Mouse (Mus musculus): Measurements from ENCODE around the gene Npw. TPM values are rescaled to one million over a fixed set of nuclear protein-coding genes. Genes with fewer than 3 reads are reported as not detected.

The Npw gene
- total RNA-seq (2023), result not detected

DNA sequence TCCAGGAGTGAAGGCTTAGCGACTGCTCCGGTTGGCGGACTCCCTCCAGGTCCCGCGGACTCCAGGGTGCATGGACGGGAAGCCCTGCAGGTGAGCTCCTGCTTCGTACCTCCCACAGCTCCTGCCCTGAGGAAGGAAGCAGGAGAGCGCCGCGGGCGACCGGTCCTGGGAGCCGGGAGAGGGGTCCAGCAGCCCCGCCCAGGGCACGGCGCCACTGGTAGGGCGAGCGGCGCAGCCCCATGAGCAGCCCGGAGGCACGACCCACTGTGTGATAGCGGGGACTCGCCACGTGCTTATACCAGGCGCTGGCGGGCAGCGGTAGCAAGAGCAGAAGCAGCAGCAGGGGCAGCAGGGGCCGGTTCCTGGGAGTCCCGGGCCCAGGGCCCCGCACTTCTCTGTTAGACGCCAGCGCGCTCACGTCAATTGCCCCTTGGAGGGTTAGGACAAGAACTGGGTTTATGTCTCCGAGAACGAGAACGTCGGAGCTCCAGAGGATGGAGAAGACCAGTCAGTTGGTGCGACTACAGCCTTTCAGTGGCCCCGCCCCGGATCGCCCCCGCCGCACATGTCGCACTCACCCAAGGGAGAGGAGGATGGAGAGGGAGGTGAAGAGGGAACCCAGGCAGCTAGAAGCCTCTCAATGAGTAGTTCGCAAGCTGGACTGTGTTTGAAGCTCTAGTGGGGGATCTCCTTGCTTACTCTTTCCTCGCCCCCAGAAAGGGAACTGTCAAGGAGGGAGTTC is at the start of gene Npw:
Gene Npw (minus strand): TSS at position 441 of the 742 bp plus-strand sequence.

DNA sequence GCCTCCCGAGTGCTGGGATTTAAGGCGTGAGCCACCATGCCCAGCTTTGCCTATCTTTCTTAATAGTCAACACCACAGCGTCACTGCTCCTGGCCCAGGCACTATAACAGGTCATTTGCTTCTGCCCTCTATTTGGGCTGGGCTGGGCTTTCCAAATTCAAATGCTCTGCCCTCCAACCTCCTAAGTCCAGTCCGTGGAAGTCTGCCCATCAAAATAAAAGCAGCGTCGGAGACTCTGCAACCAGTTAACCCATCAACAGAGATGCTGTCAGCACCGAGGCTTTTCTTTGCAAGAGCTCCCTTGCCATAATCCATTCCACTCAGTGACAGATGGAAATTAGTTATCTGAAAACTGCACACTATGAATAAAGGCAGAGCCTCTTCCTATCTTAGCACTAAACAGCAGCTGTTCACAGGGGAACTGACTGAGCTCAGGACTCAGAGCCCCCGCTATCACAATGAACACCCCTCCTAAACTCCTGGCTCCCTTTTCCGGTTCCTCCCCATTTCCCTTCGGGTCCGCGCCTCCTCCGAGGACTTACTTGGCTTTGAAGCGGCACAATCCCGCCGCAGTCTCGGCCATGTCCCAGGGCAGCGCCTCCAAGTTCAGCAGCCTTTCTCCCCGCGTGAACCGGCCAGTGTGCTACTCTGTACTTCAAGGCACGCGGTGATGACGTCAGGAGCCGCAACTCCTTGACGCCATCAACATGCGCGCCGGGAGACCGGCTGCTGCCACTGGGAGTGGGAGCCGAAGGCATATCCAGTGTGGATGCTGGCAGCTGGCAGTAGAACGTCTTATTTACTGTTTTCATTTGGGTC is 48.9 kb upstream of the Npw start, which contains the start of gene Tbl3:
Gene Tbl3 (minus strand): TSS at position 679 of the 819 bp plus-strand sequence.

GRCm38 (mm10) chr17:24696011-24696697 is 37.9 kb upstream of the Npw start, which contains the start of the genes Gfer and Noxo1:
Gene Gfer, minus strand, starts transcription at chr17:24696156.
Gene Noxo1, plus strand, starts transcription at chr17:24696234.

GRCm38 (mm10) chr17:24689251-24690081 is 31.2 kb upstream of the Npw start, which contains the start of gene Syngr3:
Gene Syngr3, minus strand, starts transcription at chr17:24689955.

GRCm38 (mm10) chr17:24669545-24670245 is 11.4 kb upstream of the Npw start, which contains the start of gene Zfp598:
Gene Zfp598, plus strand, starts transcription at chr17:24669687.

DNA sequence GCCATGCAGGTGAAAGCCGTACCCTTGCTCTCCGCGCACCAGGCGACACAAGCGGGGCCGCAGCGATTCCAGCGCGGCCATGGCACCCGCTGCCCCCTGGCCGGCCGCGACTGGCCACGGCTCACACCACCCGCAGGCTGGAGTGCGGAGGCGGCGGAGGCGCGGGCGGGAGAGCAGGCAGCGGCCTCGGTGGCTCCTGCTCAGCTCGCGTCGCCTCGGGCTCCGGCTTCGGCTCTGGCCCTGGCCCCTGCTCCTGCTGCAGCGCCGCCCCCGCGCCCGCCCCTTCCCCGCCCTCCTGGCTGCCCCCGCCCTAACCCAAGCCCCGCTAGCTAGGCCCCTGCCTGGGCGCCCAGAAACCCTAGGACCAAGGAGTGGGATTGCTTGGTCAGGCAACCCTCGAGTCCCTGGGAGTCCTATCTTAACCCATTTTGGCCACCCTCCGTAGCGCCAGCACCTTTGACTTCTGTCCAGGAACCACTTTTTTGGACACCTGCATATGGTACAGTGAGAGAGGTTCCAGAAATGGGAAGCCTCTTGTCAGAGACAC is 8.1 kb downstream of the Npw start, which contains the start of gene Slc9a3r2:
Gene Slc9a3r2 (minus strand): TSS at position 258 of the 547 bp plus-strand sequence.

GRCm38 (mm10) chr17:24632167-24632812 is 26.0 kb downstream of the Npw start, which contains the start of the genes Tsc2 and Nthl1:
Gene Tsc2, minus strand, starts transcription at chr17:24632630.
Gene Nthl1, plus strand, starts transcription at chr17:24632680.

Other genes starting within 250 kb of the Npw start
- 10 to 100 TPM; 82.6 to 84.4 TPM for gene Rnps1, start 243.9 kb downstream of the Npw start, total RNA-seq (2023)
- 10 to 100 TPM; 20.9 to 22.4 TPM for gene Eci1, start 231.8 kb downstream of the Npw start, total RNA-seq (2023)
- 1 to 10 TPM; 2.4 to 3.3 TPM for gene Dnase1l2, start 215.4 kb downstream of the Npw start, total RNA-seq (2023)
- gene E4f1, start 188.1 kb downstream of the Npw start, total RNA-seq (2023), result 10 to 100 TPM; 37.7 to 43.5 TPM
- 10 to 100 TPM; 14.8 to 18.7 TPM for gene Pgp, start 188.1 kb downstream of the Npw start, total RNA-seq (2023)
- not detected for gene Bricd5, start 184.6 kb downstream of the Npw start, total RNA-seq (2023)
- 10 to 100 TPM; 19.4 to 24.9 TPM for gene Mlst8, start 179.4 kb downstream of the Npw start, total RNA-seq (2023)
- not detected for gene Caskin1, start 169.9 kb downstream of the Npw start, total RNA-seq (2023)
- gene Traf7, start 130.5 kb downstream of the Npw start, total RNA-seq (2023), result 100 to 1,000 TPM; 141 to 154 TPM
- 1 to 10 TPM in 1 of 2 experiments, under 1 TPM in 1; 0.58 to 1.6 TPM for gene Rab26, start 124.2 kb downstream of the Npw start, total RNA-seq (2023)
- 10 to 100 TPM; 41.4 to 46.0 TPM for gene Pkd1, start 108.6 kb downstream of the Npw start, total RNA-seq (2023)
- 10 to 100 TPM; 68.8 to 75.5 TPM for gene Tsc2, start 25.8 kb downstream of the Npw start, total RNA-seq (2023)
- gene Nthl1, start 25.8 kb downstream of the Npw start, total RNA-seq (2023), result 1 to 10 TPM; 1.7 to 2.5 TPM
- 1 to 10 TPM; 2.1 to 2.9 TPM for gene Slc9a3r2, start 8.1 kb downstream of the Npw start, total RNA-seq (2023)
- gene Zfp598, start 11.2 kb upstream of the Npw start, total RNA-seq (2023), result 10 to 100 TPM; 46.6 to 48.8 TPM
- not detected for gene Syngr3, start 31.5 kb upstream of the Npw start, total RNA-seq (2023)
- 10 to 100 TPM; 15.5 to 18.1 TPM for gene Gfer, start 37.7 kb upstream of the Npw start, total RNA-seq (2023)
- 1 to 10 TPM; 3.4 to 5.3 TPM for gene Noxo1, start 37.8 kb upstream of the Npw start, total RNA-seq (2023)
- gene Tbl3, start 49.2 kb upstream of the Npw start, total RNA-seq (2023), result 10 to 100 TPM; 16.1 to 22.1 TPM
- not detected for gene Rnf151, start 59.6 kb upstream of the Npw start, total RNA-seq (2023)
- gene Rps2, start 59.7 kb upstream of the Npw start, total RNA-seq (2023), result 100 to 1,000 TPM; 714 to 754 TPM
- 100 to 1,000 TPM in 1 of 2 experiments, 10 to 100 TPM in 1; 70.4 to 102 TPM for gene Ndufb10, start 66.0 kb upstream of the Npw start, total RNA-seq (2023)
- gene Rpl3l, start 69.4 kb upstream of the Npw start, total RNA-seq (2023), result 1 to 10 TPM; 1.6 to 3.7 TPM
- 100 to 1,000 TPM; 740 to 885 TPM for gene Msrb1, start 78.2 kb upstream of the Npw start, total RNA-seq (2023)
- gene Hs3st6, start 94.5 kb upstream of the Npw start, total RNA-seq (2023), result not detected
- not detected for gene Meiob, start 145.8 kb upstream of the Npw start, total RNA-seq (2023)
- 10 to 100 TPM; 46.8 to 63.2 TPM for gene Hagh, start 181.7 kb upstream of the Npw start, total RNA-seq (2023)
- 1 to 10 TPM; 2.6 TPM for gene Fahd1, start 191.9 kb upstream of the Npw start, total RNA-seq (2023)
- gene Igfals, start 207.5 kb upstream of the Npw start, total RNA-seq (2023), result 1 to 10 TPM in 1 of 2 experiments, under 1 TPM in 1; 0.84 to 1.5 TPM
- gene Nubp2, start 227.9 kb upstream of the Npw start, total RNA-seq (2023), result 10 to 100 TPM; 60.0 to 60.2 TPM
- 10 to 100 TPM; 26.4 to 26.5 TPM for gene Spsb3, start 228.2 kb upstream of the Npw start, total RNA-seq (2023)
- gene Eme2, start 236.6 kb upstream of the Npw start, total RNA-seq (2023), result 10 to 100 TPM; 23.1 to 23.8 TPM
- gene Mrps34, start 236.7 kb upstream of the Npw start, total RNA-seq (2023), result 10 to 100 TPM; 22.5 to 29.5 TPM
- gene Nme3, start 238.0 kb upstream of the Npw start, total RNA-seq (2023), result 10 to 100 TPM; 23.7 to 24.7 TPM

Data from monocyte, adult 59 days (primary cell).